Mouse (Mus musculus) telencephalon, adult 2 months (tissue): ENCODE data around the gene Sidt1.

ENCODE experiments used
- DNase-seq: peaks from one replicate; pipeline ENCODE4 v3.0.0-alpha.2; 2011; ENCODE audit warnings: low read depth, low spot score

Gene Sidt1

DNA sequence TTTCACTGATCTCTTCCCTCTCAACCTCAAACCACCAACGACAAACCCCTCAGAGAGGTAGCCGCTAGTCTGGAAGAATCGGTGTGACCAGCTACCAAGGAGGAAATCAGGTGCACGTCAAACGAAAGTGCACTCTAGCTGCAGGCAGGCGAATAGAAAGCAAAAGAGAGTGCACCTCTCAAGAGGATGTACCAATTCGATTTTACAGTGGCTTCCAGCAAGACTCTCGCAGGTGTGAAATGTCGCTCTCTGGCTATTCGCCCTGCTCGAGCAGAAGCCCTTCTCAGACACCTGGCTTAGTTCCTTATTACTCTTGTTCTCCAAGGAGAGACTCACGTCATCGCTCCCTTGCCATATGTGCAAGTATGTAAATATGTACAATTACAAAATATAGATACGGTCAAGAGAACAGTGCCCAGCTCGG lies at the start of gene Sidt1:
Gene Sidt1, minus strand, starts transcription at position 336 of the 424 bp plus-strand sequence.
- DNase-seq = peak; percentile 60

DNA sequence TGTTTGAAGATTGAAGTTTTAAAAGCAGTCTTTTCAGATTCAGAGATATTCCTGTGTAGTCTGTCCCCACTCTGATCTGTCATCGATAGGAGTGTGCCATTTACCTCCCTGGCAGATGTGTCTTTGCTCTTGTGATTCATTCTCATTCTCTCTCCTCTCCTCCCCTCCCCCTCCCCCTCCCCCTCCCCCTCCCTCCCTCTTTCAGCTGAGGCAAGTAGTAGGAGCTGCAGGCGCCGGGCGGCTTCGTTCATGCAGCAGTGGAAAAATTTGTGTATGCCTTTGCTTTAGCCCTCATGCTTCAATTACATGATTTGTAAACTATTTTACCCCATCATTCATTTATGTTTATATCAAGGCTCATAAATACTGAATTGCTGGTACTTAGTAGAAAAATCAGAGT lies 48.6 kb upstream of the Sidt1 start:
- no peak for DNase-seq

DNA sequence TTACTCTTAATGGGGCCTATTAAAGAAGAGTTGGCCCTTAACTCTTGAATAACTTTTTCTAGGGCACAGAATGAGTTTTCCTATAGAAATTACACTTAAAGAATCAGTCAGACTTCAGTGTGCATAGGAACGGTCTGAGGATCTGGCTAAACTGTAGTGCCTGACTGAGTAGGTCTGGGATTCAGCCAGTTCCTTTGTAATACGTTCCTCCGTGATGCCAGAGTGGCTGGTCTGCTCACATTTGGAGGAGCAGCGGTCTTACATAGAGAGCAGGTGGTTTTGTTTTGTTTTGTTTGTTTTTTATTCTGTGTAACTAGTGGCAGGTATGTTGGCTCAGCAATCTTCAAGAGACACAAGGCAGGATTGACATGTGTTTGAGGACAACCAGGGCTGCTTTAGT lies 47.0 kb upstream of the Sidt1 start:
- no peak for DNase-seq

DNA sequence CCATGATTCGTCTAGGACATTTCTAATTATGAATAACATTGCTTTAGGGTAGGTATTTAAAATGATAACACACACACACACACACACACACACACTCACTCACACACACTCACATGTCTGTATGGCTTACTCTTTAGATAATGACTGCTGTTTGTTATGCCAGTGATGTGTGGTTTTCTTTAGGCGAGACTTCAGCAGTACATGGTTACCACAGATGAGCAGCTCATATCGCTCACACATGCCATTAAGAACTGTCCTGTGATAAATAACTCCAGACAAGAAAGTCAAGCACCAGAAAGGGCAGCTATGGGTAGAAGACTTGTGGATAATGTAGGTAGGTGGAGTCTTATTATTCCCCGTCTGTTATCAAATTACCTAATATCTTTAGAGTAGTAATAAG lies 42.5 kb upstream of the Sidt1 start:
- DNase-seq = no peak

DNA sequence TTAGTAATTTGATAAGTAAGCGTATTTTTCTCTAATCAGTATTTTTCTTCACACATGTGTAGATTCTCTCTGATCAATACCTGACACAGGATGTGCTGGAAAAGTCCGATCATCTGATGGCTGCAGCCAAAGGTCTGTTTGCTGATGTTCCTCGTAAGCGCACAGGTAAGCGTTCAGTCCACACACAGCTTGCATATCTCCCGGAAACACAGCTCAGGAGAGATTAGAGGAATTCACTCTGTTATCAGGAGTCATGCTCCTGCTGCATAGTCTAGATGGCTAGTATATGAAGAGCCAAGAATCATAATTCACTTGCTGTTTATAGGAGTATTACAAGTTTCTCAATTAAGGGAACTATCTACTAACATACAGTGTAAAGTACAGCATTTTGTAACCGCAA lies 32.5 kb upstream of the Sidt1 start:
- no peak for DNase-seq

DNA sequence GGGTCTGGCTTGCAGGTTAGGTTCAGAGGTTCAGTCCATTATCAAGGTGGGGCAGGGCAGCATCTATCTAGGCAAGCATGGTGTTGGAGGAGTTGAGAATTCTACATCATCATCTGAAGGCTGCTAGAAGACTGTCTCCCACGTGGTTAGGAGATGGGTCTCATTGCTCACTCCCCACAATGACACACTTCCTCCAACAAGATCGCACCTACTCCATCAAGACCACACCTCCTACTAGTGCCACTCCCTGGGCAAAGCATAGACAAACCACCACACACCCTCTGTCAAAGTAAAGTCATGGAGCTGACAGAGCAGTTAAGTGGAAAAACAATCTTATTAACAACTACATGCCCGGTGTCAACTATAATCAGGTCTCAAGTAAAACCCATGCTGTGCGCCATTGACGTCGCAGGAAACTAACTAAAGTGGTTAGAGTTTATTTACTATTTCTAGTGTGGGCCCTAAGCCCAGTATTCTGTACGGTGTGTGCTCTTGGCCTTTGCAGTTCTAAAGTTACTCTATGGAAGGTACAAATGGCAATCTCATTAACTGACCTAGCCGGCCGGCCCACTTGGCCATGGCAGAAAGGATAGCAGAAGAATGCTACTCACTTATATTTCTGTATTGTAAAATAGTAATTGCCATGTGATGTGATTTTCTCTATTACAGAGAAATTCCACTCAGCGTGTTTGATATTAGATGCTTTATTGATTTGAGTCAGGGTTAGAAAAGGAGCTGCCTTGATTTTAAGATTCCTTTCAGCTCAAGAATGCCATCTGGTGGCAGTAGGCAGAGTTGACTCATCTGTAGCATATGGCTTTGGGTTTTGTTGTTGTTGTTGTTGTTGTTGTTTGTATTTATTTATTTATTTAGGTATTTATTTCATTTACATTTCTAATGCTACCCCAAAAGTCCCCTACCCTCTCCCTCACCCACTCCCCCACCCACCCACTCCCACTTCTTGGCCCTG lies 29.2 kb upstream of the Sidt1 start:
- DNase-seq = peak; percentile 13

DNA sequence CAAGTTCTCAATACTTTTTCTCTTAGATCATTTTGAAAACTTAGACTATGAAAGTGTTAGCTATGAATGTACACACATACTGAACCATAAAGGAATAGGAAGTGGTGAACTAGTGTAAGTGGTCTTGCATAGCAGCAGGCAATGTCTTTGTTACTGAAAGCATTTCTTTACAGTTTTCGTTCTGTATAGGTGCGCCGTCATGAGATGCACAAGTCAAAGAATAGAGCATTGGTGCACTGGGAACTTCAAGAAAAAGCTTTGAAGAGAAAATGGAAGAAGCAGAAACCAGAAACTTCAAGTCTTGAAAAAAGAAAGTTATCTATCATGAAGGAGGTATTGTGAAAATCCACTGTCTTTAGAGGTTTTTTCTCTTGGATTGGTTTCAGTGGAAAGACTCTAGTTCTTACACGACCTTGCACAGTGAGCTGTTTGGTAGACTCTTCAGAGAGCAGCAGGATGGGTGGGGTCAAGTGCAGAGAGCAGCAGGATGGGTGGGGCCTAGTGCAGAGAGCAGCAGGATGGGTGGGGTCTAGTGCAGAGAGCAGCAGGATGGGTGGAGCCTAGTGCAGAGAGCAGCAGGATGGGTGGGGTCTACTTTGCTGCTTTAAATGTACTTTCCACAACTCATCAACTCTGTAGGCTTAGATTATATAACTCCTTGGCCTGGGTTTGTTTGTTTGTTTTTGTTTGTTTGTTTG lies 24.7 kb upstream of the Sidt1 start:
- no peak for DNase-seq

DNA sequence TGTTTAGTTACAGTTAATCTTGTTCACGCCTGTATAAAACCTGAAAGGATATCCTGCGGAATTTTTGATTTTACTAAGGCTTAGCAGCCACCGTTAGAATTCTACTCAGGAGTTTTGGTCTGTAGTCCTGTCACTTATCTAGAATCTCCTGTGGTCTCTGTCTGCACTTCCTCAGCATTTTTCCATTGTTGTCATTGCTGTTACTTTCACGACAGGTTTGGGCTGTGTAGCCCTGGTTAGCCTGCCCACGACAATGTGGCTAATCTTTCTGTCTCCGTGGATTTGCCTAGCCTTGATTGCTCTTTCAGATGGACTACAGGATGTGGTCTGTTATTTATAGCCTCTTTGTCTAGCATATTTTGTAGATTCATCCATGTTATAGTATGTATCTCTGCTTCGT lies 23.3 kb upstream of the Sidt1 start:
- DNase-seq = no peak

DNA sequence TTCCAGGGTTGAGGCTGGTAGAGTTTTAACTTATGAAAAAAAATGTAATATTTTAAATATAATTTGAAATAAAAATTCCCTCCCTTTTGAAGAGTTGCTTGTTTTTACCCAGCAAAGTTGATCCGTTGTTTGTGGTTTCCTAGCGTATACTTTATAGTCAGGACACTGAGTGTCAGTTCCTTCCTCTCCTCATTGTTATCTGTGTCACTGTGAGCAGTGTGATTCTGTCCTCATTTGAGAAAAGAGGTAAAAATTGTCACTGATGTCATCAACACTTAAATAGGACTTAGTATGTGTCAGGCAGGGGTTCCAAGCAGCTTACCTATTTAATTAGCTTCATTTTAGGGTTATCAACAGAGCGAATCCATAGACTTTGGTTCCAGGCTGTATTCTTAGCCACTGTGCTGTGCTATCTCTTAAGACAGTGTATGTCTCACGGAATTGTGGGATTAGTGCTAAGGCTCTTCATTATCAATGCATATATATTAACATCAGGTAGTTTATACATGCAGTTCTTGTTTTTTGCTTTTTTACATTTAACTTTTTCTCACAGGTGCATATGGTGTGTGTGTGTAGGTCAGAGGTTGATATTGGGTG lies 16.9 kb upstream of the Sidt1 start:
- no peak for DNase-seq

DNA sequence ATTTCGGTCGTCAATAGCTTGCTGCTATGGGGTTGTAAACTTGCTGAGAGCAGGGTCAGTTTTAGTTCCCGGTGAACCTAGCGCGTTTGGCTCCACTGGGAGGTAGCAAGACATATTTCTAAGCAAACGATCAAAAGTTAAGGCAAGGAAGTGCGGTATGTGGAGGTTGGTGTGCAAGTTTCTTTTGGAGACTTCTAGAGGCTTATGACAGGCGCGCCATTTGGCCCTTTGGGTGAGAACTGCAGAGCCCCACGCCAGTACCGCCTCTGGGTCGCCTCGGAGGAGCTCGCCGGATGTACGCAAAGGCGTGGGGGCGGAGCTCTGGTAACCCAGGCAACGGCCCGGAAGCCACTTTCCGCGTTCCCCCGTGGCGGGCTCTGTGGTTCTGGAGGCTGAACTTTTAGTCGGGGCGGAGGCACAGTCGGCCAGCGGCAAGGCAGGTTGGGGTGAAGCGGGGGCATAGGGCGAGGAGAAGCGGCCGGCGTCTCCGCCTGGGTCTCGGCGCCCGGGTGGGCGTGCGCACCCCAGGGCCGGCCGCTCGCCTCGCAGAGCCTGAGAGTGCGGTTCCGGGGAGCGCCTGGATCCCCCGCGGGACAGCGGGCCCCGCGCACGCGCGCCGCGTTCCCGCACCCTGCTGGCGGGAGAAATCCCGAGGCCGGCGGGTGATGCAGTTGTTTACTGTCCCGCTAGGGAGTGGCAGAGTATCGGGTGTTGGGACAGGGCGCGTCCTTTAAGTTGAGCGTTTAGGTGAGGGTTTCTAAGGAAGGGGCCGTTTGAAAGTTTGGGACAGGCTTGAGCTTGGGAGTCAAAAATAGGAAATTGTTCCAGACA lies 14.3 kb upstream of the Sidt1 start, which contains the start of gene Spice1:
Gene Spice1, plus strand, starts transcription at position 51 of the 831 bp plus-strand sequence.
- peak; percentile 81 for DNase-seq

DNA sequence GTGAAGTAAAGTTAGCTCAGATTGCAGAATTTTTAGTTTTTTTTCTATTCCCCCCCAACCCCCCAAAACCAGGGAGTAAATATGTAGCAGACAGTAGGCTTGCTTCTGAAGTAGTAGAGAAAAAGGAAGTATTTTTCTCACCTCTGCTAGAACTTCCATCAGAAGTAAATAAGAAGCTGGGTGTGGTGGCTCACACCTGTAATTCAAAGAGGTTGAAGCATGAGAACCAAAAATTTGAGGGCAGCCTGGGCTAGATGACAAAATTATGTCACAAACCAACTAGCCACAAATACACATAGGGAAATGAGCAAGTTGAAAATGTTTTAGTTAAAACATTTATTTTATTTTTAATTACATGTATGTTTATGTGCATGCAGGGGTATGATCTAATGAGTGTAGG lies 4.5 kb upstream of the Sidt1 start:
- no peak for DNase-seq

DNA sequence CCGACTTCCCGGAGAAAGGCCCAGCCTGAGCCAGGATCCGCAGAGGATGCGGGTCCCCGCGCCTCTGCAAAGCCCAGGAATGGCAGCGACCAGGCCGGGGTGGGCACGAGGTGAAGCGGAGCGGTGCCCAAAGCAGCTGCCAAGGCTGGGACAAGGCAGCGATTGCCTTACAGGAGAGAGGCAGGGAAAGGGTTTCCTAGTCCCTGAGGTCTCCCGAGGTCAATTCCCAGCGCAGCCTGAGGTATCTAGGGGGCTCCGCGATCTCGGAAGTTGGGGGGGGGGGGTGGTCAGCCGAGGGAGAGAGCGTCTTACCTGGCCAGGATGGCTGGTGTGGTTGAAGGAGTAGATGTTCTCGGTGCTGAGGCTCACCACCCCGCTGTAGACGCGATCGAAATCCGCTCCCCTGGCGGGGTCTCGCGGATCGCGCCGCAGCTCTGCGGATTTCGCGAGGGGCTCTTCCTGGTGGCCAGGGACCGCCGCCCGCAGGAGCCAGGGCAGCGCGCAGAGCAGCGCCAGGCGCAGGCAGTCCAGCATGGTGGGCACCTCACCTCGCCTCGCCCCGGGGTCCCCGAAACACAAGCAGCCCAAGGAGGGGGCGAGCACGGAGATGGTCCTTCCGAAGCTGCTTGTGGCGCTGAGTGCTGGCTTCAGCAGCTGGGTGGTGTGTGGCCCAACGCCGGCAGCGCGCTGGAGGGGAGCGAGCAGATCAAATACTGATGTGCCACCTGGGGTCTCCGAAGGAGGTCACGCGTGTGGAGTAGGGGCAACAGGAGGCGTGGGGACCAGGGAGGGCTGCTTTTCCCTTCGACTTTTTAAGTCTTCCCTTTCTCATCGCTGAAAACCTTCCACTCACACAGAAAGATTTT lies 768 bp downstream of the Sidt1 start:
- DNase-seq = no peak

DNA sequence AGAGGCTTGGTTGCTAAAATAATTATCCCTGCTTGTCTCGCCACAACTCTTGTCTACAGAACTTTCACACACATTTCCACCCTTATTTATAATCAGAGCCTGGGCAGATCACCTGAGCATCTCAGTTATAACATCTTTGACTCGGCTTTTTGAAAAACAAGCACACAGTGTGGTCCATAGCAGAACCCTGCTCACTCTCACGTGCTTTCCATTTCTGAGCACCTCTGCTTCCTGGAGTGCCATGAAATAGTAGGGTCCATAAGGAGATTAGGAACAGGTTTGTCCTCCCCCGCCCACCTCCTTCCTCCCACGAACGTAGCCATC lies 1.4 kb downstream of the Sidt1 start:
- no peak for DNase-seq

DNA sequence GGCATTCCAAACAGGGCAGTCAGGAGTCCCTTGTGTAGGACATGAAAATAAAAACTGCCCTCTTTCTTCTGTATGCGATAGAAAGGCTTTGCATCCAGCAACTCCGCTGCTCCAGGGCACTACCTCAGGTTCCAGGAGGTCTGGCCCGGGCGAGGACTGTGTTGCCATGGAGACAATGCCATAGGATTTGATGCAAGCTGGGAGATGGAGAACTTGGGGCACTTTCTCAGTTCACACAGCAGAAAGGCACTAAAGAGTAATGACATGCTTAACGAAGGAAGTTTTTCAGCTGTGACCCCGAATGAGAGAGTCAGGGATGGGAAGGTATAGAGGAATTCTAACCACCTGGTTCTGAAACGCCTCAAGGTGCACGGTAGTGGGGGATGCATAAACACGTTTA lies 1.8 kb downstream of the Sidt1 start:
- DNase-seq = no peak

DNA sequence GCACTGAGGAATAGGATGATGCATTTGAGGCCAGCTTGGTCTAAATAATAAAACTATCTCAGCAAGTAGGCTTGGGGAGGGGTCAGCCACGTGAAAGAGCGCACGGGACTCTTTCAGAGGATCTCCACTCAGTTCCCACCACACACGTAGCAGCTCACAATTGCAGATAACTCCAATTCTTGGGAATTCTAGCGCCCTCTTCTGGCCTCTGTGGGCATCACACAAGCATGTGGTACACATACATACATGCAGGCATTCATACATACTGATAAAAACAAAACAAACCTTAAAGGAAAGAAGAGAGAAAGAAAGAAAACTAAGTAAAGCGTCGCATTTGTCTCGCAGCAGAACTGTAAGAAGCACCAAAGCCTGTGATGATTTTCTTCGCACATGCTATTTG lies 2.3 kb downstream of the Sidt1 start:
- no peak for DNase-seq

DNA sequence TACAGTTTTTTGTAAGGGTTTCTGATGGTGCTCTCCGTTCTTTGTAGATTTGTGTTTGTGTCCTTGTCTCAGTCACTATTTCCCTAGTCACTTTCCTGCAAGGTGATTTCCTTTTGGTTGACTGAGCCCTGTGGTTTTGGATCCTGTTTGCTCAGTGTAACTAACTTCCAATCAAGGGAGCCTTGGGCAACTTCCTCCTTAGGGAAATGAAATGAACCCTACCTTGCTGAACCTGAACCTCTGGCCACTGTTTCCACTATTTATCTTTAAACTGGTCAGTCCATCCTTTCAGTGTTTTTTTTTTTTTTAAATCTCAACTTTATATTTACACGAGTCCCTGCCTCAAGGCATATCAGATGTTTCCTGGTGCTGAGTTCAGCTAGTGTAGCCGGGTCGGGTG lies 4.4 kb downstream of the Sidt1 start:
- DNase-seq = no peak

DNA sequence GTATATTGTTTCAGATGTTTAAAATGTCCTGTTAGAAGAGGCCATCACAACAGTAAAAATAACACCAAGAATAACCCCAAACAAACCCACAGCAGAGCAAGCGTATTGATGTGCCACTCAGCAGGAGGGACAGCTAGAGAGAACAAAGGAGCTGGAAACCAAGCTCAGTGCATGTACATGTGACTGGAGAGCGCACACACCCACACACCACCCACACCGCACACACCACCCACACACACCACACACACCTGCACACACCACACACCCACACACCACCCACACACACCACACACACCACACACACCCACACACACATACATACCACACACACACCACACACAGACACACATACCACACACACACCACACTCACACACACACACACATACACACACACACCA lies 12.8 kb downstream of the Sidt1 start:
- no peak for DNase-seq

DNA sequence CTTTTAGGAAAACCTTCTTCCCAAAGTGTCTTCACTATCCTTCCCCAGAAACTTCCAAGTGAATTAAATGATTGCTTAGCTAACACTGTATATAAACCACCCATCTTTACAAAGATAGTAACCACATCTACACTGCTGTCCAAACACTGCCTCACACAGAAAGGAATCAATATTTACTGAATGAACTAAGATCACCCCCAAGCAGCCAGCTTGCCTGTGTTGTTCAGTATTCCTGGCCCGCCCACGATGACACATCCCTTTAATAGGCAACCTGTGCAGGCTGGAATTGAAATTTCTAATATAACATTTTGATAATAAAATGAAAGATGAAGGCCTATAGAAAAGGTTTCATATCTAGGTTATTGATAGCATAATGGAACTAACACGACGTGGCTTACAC lies 16.6 kb downstream of the Sidt1 start:
- DNase-seq = no peak

DNA sequence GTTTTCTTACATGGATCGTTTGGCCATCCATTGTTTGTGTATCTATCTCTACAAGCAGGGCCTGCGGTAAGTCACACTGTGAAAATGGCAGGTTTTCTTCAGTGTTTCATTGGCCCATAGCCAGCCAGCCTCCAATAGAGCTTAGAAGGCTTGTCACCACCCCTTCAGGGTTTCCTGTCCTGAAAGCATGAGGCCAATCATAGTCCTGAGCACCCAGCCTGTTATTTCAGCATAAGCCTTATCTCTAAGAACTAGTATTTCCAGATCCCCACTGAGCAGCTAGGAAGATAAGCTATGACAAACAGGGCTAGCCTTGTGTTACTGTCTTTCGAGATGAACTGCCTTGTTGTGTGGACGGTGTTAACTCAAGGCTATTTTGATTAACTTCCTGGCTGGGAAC lies 19.6 kb downstream of the Sidt1 start:
- DNase-seq = no peak

DNA sequence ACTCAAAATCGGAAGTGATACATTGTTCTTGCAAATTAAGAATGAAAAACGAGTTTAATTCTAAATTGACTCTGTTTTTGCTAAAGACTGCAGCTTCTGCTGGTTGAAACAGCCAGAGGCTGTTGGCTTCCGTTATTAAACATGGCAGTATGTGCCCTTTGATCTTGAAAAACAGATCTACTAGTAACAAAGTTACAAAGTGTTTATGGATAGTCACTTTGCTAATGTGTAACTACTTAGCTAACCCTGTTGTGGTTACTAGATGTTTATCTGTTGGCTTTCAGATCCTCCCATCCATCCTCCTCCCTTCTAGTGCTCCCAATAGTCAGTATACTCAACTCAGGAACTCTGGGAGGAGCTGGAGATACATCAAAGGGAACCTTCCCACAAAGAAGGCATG lies 27.4 kb downstream of the Sidt1 start:
- no peak for DNase-seq

DNA sequence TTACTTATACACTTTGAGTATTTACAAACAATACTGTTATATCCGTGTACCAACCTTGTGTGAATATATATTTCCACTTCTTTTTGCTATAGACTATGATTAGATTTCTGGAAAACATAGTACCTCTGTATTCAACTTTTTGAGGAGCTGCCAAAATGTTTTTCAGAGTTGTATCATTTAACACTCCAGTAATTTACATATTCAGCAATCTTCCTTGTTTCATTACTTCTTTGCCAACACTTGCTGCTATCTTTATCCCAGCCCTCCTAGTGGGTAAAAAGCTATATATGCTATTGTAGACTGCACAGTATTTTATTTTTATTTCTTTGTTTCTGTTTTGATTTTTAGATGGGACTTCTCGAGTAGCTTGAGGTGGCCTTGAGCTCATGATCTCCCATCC lies 29.2 kb downstream of the Sidt1 start:
- peak; percentile 55 for DNase-seq
